In the genomic region with DNA sequence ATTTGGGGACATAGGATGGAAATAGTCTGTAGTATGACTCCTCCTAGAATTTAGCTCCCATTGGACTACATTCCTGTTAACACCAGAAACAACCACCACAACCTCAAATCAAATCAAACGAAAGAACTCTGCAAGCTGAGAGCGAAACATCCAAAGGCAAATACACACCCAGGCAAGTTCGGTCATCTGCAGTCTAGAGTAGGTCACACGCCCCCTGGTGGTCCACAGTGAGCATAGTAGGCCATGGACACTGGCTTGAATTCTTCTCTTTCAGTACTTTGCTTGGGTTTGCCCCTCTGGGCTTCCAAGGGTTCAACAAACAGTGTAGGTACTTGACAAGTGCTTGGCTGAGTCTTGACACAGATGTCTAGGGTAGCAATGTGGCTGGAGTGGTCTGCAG, we compare ENCODE assay signal across 8 mouse cellular contexts. TPM values are rescaled to one million over a fixed set of nuclear protein-coding genes. Genes with fewer than 3 reads are reported as not detected.
DNase-seq lines count a peak whose midpoint lies in the region; ATAC-seq and TF ChIP-seq lines count a peak whose summit lies in the region.

No protein-coding gene starts in this region.

- peak; percentile 95 for TF ChIP-seq CTCF in ES-Bruce4 (IDR thresholded peaks at IDR 0.05; ENCODE audit: low read depth, low read length)
- TF ChIP-seq CTCF in lung, adult 2 months (IDR thresholded peaks at IDR 0.05; ENCODE audit: insufficient read depth, low read length), result peak; percentile 97

- DNase-seq in c-Kit-positive CD71-negative TER-119-negative erythroid progenitor cells, embryonic 14.5 days (ENCODE audit: low read depth), result peak; percentile 70
- DNase-seq in forebrain, embryonic 10.5 days (ENCODE audit: extremely low spot score, low spot score), result peak; percentile 69
- peak; percentile 77 for DNase-seq in layer of hippocampus, adult 11-12 months (ENCODE audit: low spot score)
- DNase-seq in lung, adult 2 months, result peak; percentile 68
- DNase-seq in thymus, postnatal 10 days (ENCODE audit: low spot score in 2 of 2), result peak; percentile 23 to 79

- no peaks in the 10 kb centered on the region for H3K4me1 ChIP-seq in ES-Bruce4 (ENCODE audit: control insufficient read depth, insufficient read depth, low read length)
- peaks cover 8% of the 10 kb centered on the region; the same call in 1 of the 2 replicates for H3K4me1 ChIP-seq in forebrain, embryonic 10.5 days
- H3K4me1 ChIP-seq in heart, embryonic 15.5 days (replicated peaks), result peaks cover 12% of the 10 kb centered on the region; the same call in 1 of the 2 replicates
- H3K4me1 ChIP-seq in lung, adult 2 months (ENCODE audit: control insufficient read depth, insufficient read depth, low read length), result no peaks in the 10 kb centered on the region

- no peaks in the 10 kb centered on the region for H3K36me3 ChIP-seq in ES-Bruce4 (ENCODE audit: control insufficient read depth, insufficient read depth, low read length, poor library complexity, severe bottlenecking)
- H3K36me3 ChIP-seq in forebrain, embryonic 10.5 days (replicated peaks), result no peaks in the 10 kb centered on the region
- H3K36me3 ChIP-seq in heart, embryonic 15.5 days, result no peaks in the 10 kb centered on the region

- H3K4me3 ChIP-seq in ES-Bruce4 (ENCODE audit: low read depth, low read length), result no peak overlapping the region
- no peak overlapping the region for H3K4me3 ChIP-seq in forebrain, embryonic 10.5 days
- H3K4me3 ChIP-seq in heart, embryonic 15.5 days, result peak overlapping the region; percentile 1; the same call in 1 of the 2 replicates
- no peak overlapping the region for H3K4me3 ChIP-seq in lung, adult 2 months (replicated peaks; ENCODE audit: extremely low read depth, low read depth, low read length)

- TF ChIP-seq EP300 in ES-Bruce4 (IDR thresholded peaks at IDR 0.05; ENCODE audit: insufficient read depth, low read depth, low read length), result no peak

- no peak overlapping the region for H3K9ac ChIP-seq in ES-Bruce4 (ENCODE audit: low read depth, poor library complexity, severe bottlenecking)
- no peak overlapping the region for H3K9ac ChIP-seq in heart, embryonic 15.5 days

- H3K27ac ChIP-seq in ES-Bruce4 (ENCODE audit: insufficient read depth, low read length), result no peak overlapping the region
- H3K27ac ChIP-seq in forebrain, embryonic 10.5 days, result no peak overlapping the region
- H3K27ac ChIP-seq in heart, embryonic 15.5 days, result no peak overlapping the region

- 31% methylated on average over 4 of the region's 4 CpGs for WGBS in forebrain, embryonic 10.5 days
- 25% methylated on average over 4 of the region's 4 CpGs for WGBS in heart, embryonic 15.5 days
- 5% methylated on average over 4 of the region's 4 CpGs for WGBS in lung, adult 2 months

- ATAC-seq in heart, embryonic 15.5 days (replicated peaks; ENCODE audit: insufficient number of reproducible peaks, insufficient read depth, low FRiP score, low read depth), result no peak
- ATAC-seq in neutrophil, adult 5-6 weeks (ENCODE audit: extremely low read depth, insufficient number of reproducible peaks, low FRiP score, poor library complexity, severe bottlenecking), result peak; percentile 70

- no peaks in the 10 kb centered on the region for H3K27me3 ChIP-seq in ES-Bruce4 (ENCODE audit: control insufficient read depth, insufficient read depth, low read length, poor library complexity, severe bottlenecking)
- H3K27me3 ChIP-seq in forebrain, embryonic 10.5 days (ENCODE audit: poor library complexity, severe bottlenecking), result no peaks in the 10 kb centered on the region
- H3K27me3 ChIP-seq in heart, embryonic 15.5 days, result no peaks in the 10 kb centered on the region

- no peak for TF ChIP-seq POLR2A in ES-Bruce4 (IDR thresholded peaks at IDR 0.05; ENCODE audit: insufficient read depth, low read length)
- no peak for TF ChIP-seq POLR2A in lung, adult 2 months (IDR thresholded peaks at IDR 0.05; ENCODE audit: borderline replicate concordance, extremely low read depth, low read depth, low read length)

- H3K4me2 ChIP-seq in heart, embryonic 15.5 days, result peak overlapping the region; percentile 38

- H3K9me3 ChIP-seq in ES-Bruce4 (replicated peaks; ENCODE audit: control insufficient read depth, insufficient read depth, low read length, poor library complexity, severe bottlenecking), result no peaks in the 10 kb centered on the region
- H3K9me3 ChIP-seq in forebrain, embryonic 10.5 days, result no peaks in the 10 kb centered on the region
- no peaks in the 10 kb centered on the region for H3K9me3 ChIP-seq in heart, embryonic 15.5 days (replicated peaks)

RNA-seq across cellular contexts. Expression of a gene that starts 6.4 kb away (rescaled TPM):
- polyA plus RNA-seq in ES-Bruce4 (2011; ENCODE audit: insufficient read depth, insufficient read length, low read depth, missing spikeins), result not detected in 2 replicates
- 0.07 TPM in 1 of 2 replicates, not detected in the other for polyA plus RNA-seq in forebrain, embryonic 10.5 days (2016; fragmentation: Nextera tagmentation; extraction: Ambion mirVana)
- polyA plus RNA-seq in heart, embryonic 15.5 days (2015; fragmentation: Nextera tagmentation; extraction: Ambion mirVana), result 0.16 and 2.0 TPM in 2 replicates
- 0.27 and 0.59 TPM in 2 replicates for polyA plus RNA-seq in lung, adult 2 months (2012; rRNA removed)
- total RNA-seq in neutrophil, adult 5-6 weeks (2017), result not detected in 2 replicates

RNA-seq across cellular contexts. Expression of a gene that starts 53.4 kb away (rescaled TPM):
- polyA plus RNA-seq in ES-Bruce4 (2011; ENCODE audit: insufficient read depth, insufficient read length, low read depth, missing spikeins), result 44.3 TPM in 2 replicates
- 49.4 and 49.5 TPM in 2 replicates for polyA plus RNA-seq in forebrain, embryonic 10.5 days (2016; fragmentation: Nextera tagmentation; extraction: Ambion mirVana)
- 31.5 and 34.7 TPM in 2 replicates for polyA plus RNA-seq in heart, embryonic 15.5 days (2015; fragmentation: Nextera tagmentation; extraction: Ambion mirVana)
- polyA plus RNA-seq in lung, adult 2 months (2012; rRNA removed), result 32.9 and 42.8 TPM in 2 replicates
- 38.2 and 38.7 TPM in 2 replicates for total RNA-seq in neutrophil, adult 5-6 weeks (2017)
